In genomic region chr3:132864329-132864919, GRCm38 (mm10) we compare ENCODE assay signal across 11 mouse cellular contexts.
DNase-seq lines count a peak whose midpoint lies in the region; TF ChIP-seq lines count a peak whose summit lies in the region.
"Had no signal": no experiment of that assay in that cellular context is flagged by ENCODE, and none has a peak within 500 bp of the region (broad histone marks: within the 10 kb centered on the region; RNA-seq: fewer than 3 reads in every experiment).

No protein-coding gene starts in this region.

- TF ChIP-seq CTCF in layer of hippocampus, adult 2 months (conservative IDR thresholded peaks at IDR 0.05) = no peak

- H3K27ac ChIP-seq in layer of hippocampus, adult 2 months = peak overlapping the region; percentile 52

- H3K4me3 ChIP-seq in layer of hippocampus, adult 2 months = peak overlapping the region; percentile 9; the same call in 1 of the 2 replicates

- intact Hi-C loops in heart, postnatal 10 days (cut with DNase I) = no loop called here

- DNase-seq in cerebellum, postnatal 14 days = peak; percentile 57 to 64
- no peak for DNase-seq in cerebellum, adult 11-12 months
- no peak for DNase-seq in layer of hippocampus, adult 2 months (ENCODE audit: low spot score in 2 of 2)
- DNase-seq in layer of hippocampus, adult 8-10 months (ENCODE audit: low spot score in 2 of 2) = no peak
- DNase-seq in brain, adult 2 months (ENCODE audit: low read depth, low spot score) = peak; percentile 49
- peak; percentile 62 for DNase-seq in kidney, postnatal 10 days
- no peak for DNase-seq in right cerebral cortex, adult 2 months (ENCODE audit: low spot score in 2 of 2)
- no peak for DNase-seq in heart, postnatal 10 days
- DNase-seq: left cerebral cortex, postnatal 4 days; lung, adult 18-20 months; thymus, postnatal 25 days had no signal

Comparison
In these comparisons a context has a peak if more than half of its experiments do, and no peak if none do; other contexts are left out.
1. DNase-seq: peak in cerebellum, postnatal 14 days (2 of 2), brain, adult 2 months (single experiment) and kidney, postnatal 10 days (single experiment); none in cerebellum, adult 11-12 months (single experiment), layer of hippocampus, adult 2 months (0 of 2), layer of hippocampus, adult 8-10 months (0 of 2), right cerebral cortex, adult 2 months (0 of 2) and heart, postnatal 10 days (0 of 2).